8 mouse cellular contexts compared by ENCODE assay signal in genomic region chr15:8279929-8280610, GRCm38 (mm10).
A peak's percentile ranks its signal among the peaks of the same experiment; 100 is the strongest.
DNase-seq lines count a peak whose midpoint lies in the region; ATAC-seq and TF ChIP-seq lines count a peak whose summit lies in the region.

No protein-coding gene starts in this region.

- TF ChIP-seq CTCF in cerebellum, adult 2 months (IDR thresholded peaks at IDR 0.05; ENCODE audit: borderline replicate concordance, insufficient read depth, low read depth, low read length), result no peak
- TF ChIP-seq CTCF in intestine, postnatal 0 days (IDR thresholded peaks at IDR 0.05; ENCODE audit: low read depth), result no peak

- peak; percentile 47 to 64 for DNase-seq in right cerebral cortex, postnatal 10 days (ENCODE audit: low spot score in 2 of 2)
- DNase-seq in right cerebral cortex, postnatal 36 days (ENCODE audit: low spot score in 2 of 2), result no peak
- peak; percentile 26 to 27 for DNase-seq in cerebellum, adult 2 months
- peak; percentile 97 for DNase-seq in heart, adult 11 months
- DNase-seq in lung, adult 18-20 months, result peak; percentile 41 to 58
- DNase-seq in left cerebral cortex, adult 8-10 months (ENCODE audit: low spot score in 2 of 2), result no peak

- H3K27me3 ChIP-seq in cerebellum, adult 2 months (ENCODE audit: control insufficient read depth, insufficient read depth, low read length), result no peaks in the 10 kb centered on the region
- H3K27me3 ChIP-seq in intestine, postnatal 0 days (replicated peaks; ENCODE audit: control insufficient read depth, insufficient read depth, low read length), result no peaks in the 10 kb centered on the region
- no peaks in the 10 kb centered on the region for H3K27me3 ChIP-seq in neural tube, embryonic 15.5 days (replicated peaks)

- H3K9me3 ChIP-seq in intestine, postnatal 0 days (ENCODE audit: control insufficient read depth), result no peaks in the 10 kb centered on the region
- H3K9me3 ChIP-seq in neural tube, embryonic 15.5 days (replicated peaks), result no peaks in the 10 kb centered on the region

- peak overlapping the region; percentile 54 for H3K4me3 ChIP-seq in cerebellum, adult 2 months (replicated peaks; ENCODE audit: insufficient read depth, low read depth, low read length)
- peak overlapping the region; percentile 42 for H3K4me3 ChIP-seq in intestine, postnatal 0 days (ENCODE audit: low read depth, low read length)
- peak overlapping the region; percentile 29 for H3K4me3 ChIP-seq in neural tube, embryonic 15.5 days (replicated peaks)

- 0 out of 2 replicates have a peak overlapping the region, but pooled peaks have one; percentile 37 for H3K9ac ChIP-seq in intestine, postnatal 0 days (ENCODE audit: low read depth, low read length)
- no peak overlapping the region for H3K9ac ChIP-seq in neural tube, embryonic 15.5 days (replicated peaks)

- no peak overlapping the region for H3K27ac ChIP-seq in cerebellum, adult 2 months (ENCODE audit: insufficient read depth, low read length)
- no peak overlapping the region for H3K27ac ChIP-seq in intestine, postnatal 0 days (ENCODE audit: low read depth, low read length)
- H3K27ac ChIP-seq in neural tube, embryonic 15.5 days (replicated peaks), result no peak overlapping the region

- no peak for TF ChIP-seq POLR2A in cerebellum, adult 2 months (IDR thresholded peaks at IDR 0.05; ENCODE audit: borderline replicate concordance, insufficient read depth, low read length)

- H3K36me3 ChIP-seq in intestine, postnatal 0 days (ENCODE audit: control insufficient read depth, insufficient read depth), result no peaks in the 10 kb centered on the region
- H3K36me3 ChIP-seq in neural tube, embryonic 15.5 days, result no peaks in the 10 kb centered on the region

- peak overlapping the region; percentile 76 for H3K4me2 ChIP-seq in intestine, postnatal 0 days (replicated peaks; ENCODE audit: low read depth)
- peak overlapping the region; percentile 58 for H3K4me2 ChIP-seq in neural tube, embryonic 15.5 days

- no peak for ATAC-seq in intestine, postnatal 0 days
- peak; percentile 69 for ATAC-seq in neural tube, embryonic 15.5 days (ENCODE audit: low FRiP score)

- WGBS in cerebellum, adult 2 months, result 9% methylated on average over 20 of the region's 20 CpGs
- WGBS in intestine, postnatal 0 days, result 58% methylated on average over 20 of the region's 20 CpGs
- WGBS in neural tube, embryonic 15.5 days, result 68% methylated on average over 20 of the region's 20 CpGs

- H3K4me1 ChIP-seq in cerebellum, adult 2 months (ENCODE audit: control insufficient read depth, insufficient read depth, low read length), result peaks cover 3% of the 10 kb centered on the region
- no peaks in the 10 kb centered on the region for H3K4me1 ChIP-seq in intestine, postnatal 0 days (replicated peaks; ENCODE audit: control insufficient read depth, insufficient read depth, low read length)
- H3K4me1 ChIP-seq in neural tube, embryonic 15.5 days, result no peaks in the 10 kb centered on the region

Comparison
In these comparisons a context has a peak if more than half of its experiments do, and no peak if none do; other contexts are left out.
1. DNase-seq: peak in right cerebral cortex, postnatal 10 days (2 of 2), cerebellum, adult 2 months (2 of 2), heart, adult 11 months (single experiment) and lung, adult 18-20 months (2 of 2); none in right cerebral cortex, postnatal 36 days (0 of 2) and left cerebral cortex, adult 8-10 months (0 of 2).
2. Peak in every context shown above with its lines, with median percentiles within 50 percentile points of each other: H3K4me3 ChIP-seq.